Mouse (Mus musculus): ENCODE results near the gene Tomt. TPM values are rescaled to one million over a fixed set of nuclear protein-coding genes. Genes with fewer than 3 reads are reported as not detected.

Tomt gene
- polyA plus RNA-seq, 1 experiment = 0.23 TPM

- no peak for DNase-seq (ENCODE audit: low spot score)
These were observed 4.2 kb downstream of the Tomt start for GRCm38 (mm10) chr7:101901969-101902368.

DNA sequence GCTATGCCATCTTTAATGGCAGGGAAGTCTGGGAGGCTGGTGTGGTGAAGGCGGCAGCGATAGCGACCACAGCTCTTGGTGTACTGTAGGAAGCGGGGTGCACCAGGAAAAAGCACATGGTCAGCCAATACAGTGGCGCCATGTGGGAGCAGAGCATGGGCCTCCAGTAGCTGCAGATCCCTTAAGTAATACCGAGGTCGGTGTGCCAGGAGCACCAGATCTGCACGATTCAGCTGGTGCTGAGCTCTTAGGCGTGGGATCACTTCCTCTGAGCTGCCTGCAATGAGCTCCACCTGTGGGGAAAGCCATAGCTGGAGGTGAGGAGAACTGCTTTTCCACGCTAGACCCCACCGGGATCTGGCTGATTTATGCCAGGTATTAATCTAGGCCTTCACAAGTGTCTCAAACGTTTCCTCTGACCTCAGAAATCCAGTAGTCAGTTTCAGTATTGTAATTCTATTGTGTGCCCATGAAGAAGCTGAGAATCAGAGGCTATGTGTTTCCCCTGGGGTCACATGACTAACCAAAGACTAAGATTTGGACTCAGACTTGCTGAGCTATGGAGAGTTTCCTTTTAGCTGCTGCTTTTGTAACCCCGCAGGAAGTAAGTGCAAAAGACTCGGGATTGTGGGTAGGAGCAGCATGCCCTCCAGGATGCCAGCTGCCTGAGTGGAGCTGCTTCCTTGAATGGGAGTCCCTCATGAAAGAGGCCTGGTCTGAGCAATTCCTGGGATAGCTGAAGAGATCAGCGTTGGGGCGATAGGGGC is 5.6 kb downstream of the Tomt start:
- no peak for DNase-seq (ENCODE audit: low spot score)

DNA sequence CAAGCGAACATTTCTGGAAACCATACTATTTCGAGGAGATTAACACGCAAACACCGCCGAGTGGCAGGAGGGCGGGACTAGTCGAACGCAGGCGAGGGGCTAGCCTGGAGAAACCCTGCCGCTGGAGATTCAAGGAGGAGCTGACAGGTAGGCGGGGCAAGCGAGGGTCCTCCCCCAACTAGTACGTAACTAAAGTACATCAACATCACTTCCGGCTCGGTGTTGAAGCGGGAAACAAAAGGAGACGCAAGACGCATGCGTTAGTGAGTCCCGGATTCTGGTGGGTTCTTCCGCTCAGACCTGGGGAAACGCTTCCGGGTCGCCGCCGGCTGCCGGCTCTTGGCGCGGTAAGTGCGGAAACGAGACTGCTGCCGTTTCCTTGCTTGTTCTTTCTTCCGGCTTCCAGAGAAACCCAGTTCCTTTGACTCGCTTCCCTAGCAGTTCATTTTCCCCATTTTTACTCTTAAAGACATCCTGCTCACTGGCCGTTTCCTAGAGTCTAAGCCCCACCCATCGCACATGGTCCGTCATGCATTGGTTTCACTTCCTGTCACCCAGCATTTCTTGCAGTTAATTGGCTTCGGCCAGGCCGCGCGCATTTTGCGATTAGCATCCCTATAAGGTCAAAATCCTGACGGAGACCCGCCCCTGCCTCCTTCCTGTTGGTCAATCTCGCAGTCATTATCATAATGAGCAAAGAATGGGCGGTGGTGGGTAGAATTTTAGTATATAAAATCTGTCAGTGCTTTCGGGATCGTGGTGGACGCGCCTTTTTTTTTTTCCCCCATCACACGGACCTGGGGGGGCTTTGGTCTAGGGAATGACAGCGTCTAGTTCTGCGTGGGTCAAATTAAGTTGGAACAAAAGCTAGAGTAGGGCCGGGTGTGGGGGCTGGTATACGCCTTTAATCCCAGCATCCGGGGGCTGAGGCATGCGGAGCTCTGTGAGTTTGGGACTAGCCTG is 9.8 kb downstream of the Tomt start:
- peak; percentile 84 for DNase-seq (ENCODE audit: low spot score)

- DNase-seq (ENCODE audit: low spot score) = no peak
These were observed 10.5 kb downstream of the Tomt start for GRCm38 (mm10) chr7:101895695-101896094.

- DNase-seq (ENCODE audit: low spot score) = no peak
These were observed 17.7 kb downstream of the Tomt start for GRCm38 (mm10) chr7:101888460-101888859.

GRCm38 (mm10) chr7:101886274-101886673 is 19.9 kb downstream of the Tomt start:
- no peak for DNase-seq (ENCODE audit: low spot score)

DNA sequence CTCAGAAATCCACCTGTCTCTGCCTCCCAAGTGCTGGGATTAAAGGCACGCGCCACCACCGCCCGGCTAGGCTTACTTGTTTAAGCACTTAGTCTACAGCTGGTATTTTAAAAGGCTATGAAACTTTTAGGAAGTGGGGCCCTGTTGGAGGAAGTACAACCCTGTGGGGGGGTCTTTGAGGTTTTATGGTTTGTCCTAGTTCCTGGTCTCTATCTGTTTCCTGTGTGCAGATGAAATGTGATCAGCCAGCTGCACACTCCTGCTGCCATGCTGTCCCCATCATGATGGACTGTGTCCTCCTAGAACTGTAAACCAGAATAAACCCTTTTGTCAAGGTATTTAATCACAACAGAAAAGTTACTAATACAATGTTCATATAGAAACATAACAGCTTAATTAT is 22.0 kb downstream of the Tomt start:
- no peak for DNase-seq (ENCODE audit: low spot score)

- no peak for DNase-seq (ENCODE audit: low spot score)
These were observed 23.6 kb downstream of the Tomt start for GRCm38 (mm10) chr7:101882413-101883154.

DNA sequence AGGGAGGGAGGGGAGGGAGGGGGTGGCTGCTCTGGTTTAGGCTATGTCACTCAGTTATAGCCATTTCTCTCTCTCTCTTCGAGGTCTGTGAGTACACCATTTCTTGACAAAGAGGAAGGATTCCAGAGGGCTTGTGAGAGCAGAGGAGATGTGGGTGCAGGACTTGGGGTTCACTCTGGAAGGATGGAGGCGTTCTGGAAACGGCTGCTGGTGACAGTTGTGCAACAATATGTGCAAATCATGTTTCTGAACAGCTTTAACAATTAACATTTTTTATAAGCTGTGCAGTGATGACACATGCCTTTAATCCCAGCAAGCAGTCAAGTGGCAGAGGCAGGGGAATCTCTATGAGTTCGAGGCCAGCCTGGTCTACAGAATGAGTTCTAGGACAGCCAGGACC is 25.3 kb downstream of the Tomt start:
- DNase-seq (ENCODE audit: low spot score) = no peak

DNA sequence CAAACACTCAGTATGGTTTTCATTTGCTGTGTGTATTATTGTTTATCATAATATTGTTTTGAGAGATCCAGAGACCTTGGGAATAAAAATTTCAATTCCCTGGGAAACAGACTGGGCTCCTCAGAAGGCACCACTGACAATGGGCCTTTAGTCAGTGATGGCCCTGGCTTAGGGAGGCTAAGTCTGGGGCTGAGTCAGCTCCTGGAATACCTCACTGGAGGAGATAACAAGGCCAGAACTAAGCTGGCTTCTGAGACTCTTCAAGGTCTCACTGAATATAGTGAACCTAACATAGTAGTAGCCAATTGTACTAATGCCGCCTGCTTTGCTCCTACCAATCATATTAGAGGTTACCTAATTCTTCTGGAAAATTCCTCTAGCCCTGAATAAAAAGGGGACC is 30.2 kb downstream of the Tomt start:
- DNase-seq (ENCODE audit: low spot score) = no peak

DNA sequence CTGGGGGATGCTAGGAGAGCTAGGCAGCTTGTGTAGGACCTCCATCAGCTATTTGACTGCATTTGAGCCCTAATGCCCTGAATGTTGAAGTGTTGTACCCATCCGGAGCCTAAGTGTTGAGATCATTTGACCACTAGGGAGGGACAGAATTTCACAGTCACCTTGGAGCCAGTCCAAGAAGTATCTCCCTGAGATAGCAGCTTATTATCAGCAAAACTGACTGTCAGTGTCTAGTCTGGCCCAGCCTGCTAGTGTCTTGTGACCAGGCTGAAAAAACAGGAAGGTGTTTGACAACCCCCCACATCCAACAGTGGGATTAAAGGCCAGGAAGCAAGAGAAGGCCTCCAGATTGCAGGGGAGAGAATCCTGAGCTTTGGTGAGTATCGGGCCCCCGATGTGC is 34.9 kb downstream of the Tomt start:
- DNase-seq (ENCODE audit: low spot score) = no peak

DNA sequence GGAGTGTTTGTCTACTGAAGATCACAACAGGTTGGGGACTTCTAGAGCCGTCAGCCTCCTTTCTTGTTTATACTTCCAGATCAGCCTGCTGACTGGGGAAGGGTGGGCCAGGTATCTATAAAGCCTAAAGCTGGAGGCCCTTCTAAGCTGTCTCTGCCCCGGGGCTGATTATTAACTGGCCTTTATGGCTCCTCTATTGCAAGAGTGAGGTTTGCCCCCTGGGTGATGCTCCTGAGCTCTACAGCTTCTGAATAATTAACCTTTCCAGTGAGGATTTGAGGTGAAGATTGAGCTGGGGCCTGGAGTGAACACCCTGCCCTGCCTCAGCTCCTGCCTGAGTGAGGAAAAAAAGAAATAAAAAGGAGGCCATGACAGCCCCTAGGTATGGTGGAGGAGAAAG is 35.5 kb downstream of the Tomt start, which contains the start of gene Folr1:
Gene Folr1 (minus strand): TSS at position 160 of the 400 bp plus-strand sequence.
- DNase-seq (ENCODE audit: low spot score) = no peak

GRCm38 (mm10) chr7:101869163-101869500 is 37.0 kb downstream of the Tomt start:
- no peak for DNase-seq (ENCODE audit: low spot score)

DNA sequence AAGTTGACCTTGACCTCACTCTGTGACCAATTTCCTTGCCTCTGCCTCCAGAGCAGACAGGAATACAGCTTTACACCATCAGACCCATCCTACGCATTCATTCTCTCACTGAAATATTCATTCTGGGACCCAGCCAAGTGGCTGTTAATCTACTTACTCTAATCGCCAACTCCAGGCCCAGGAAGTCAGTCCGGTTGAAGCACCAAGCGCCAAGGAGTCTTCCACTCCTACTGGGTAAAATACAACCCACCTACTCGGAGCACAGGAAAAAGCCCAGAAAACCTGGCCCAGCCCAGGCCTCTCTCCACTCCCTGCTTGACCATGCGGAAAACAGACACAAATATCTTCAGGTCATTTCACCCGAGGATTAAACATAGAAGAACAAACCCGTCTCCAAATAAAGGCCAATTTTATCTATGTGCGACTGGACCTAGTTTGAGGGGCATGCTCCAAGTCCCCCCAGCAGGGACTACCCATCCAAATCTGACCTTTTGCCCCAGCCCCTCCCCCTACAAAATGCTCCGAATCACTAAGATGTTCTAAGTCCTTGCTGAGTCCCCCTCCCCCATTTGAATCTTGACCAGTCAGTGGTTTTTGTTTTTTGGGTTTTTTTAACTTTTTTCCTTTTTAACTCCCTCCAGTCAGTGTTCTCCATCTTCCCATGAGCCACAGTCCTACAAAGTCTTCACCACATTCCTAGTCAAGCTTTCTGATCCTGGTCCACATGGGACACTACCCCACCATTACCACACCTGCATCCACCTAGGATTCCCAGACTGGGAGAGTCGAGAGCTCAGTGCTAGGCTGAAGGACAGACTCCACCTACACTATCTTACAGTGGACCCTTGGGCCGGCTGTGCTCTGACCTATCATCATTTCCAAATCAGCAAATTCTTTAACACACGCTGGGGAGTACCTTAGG is 37.7 kb downstream of the Tomt start:
- DNase-seq (ENCODE audit: low spot score) = no peak

GRCm38 (mm10) chr7:101867482-101867881 is 38.7 kb downstream of the Tomt start:
- no peak for DNase-seq (ENCODE audit: low spot score)

GRCm38 (mm10) chr7:101866491-101867265 is 39.5 kb downstream of the Tomt start:
- DNase-seq (ENCODE audit: low spot score) = no peak

- no peak for DNase-seq (ENCODE audit: low spot score)
These were observed 42.7 kb downstream of the Tomt start, which contains the start of gene Anapc15 for GRCm38 (mm10) chr7:101863415-101863814. TSS of gene Anapc15 (plus strand) at chr7:101863715.

- DNase-seq (ENCODE audit: low spot score) = no peak
These were observed 43.9 kb downstream of the Tomt start for GRCm38 (mm10) chr7:101862291-101862690.

DNA sequence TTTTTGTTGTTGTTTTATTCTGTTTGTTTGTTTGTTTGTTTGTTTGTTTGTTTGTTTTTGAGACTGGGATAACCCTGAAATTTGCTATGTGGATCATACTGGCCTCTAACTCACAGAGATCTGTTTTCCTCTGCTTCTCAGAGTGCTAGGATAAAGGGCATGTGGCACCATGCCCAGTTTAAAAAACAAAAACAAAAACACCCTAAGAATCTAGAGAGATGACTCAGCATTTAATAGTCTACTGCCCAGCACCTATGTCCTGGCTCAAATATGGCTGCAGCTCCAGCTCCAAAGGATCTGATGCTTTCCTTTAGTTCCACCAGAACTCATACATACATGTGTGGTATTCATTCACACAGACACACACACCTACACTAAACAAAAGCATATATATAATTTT is 45.2 kb downstream of the Tomt start:
- DNase-seq (ENCODE audit: low spot score) = no peak

GRCm38 (mm10) chr7:101858362-101858761 is 47.8 kb downstream of the Tomt start:
- DNase-seq (ENCODE audit: low spot score) = no peak

All from urinary bladder, adult 2 months (tissue).